Mouse (Mus musculus) B cell, adult 2 months (primary cell): ENCODE measurements around the gene Gm49325.

ENCODE experiments used
- DNase-seq, 2 experiments: peaks; one replicate each; pipeline ENCODE4 v3.0.0; 2022

The Gm49325 gene

DNA sequence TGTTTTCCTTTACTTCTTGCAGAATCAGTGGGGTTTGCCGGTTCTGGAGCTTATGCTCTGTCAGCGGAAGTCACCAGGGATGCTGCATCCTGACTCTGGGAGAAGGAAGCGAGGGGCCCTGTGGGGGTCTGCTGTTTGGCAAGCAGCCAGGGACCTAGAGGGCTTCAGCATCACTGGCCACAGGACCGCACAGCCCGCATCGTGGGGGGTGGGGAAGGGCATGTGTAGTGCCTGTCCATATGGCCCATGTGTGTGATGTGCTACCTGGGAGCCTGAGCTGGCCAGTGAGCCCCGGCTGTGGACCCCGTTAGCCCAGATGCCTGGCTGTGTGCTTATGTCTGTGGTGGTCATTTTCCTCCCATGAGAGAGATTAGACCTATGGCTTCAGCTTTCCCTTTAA lies 16.2 kb upstream of the Gm49325 start:
- DNase-seq = no peak

DNA sequence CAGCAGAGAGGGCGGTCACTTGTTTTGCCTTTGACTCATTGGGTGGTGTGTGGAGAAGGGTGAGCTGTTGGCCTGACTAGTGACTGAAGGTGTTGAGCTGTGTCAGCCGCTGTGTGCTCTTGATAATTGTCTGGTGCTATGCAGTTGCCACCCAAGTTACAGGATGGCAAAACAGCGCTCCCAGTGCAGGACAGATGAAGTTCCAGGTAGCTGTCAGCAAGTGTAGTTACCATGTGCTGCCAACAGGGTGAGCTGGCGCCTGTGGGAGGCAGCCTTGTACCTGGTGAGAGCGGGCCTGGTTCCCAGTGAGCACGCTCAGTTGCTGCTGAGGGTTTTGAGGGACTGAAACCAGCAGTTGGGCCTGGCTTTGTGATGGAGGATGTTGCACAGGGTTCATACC lies 15.2 kb upstream of the Gm49325 start:
- peak; percentile 71 to 74 for DNase-seq

DNA sequence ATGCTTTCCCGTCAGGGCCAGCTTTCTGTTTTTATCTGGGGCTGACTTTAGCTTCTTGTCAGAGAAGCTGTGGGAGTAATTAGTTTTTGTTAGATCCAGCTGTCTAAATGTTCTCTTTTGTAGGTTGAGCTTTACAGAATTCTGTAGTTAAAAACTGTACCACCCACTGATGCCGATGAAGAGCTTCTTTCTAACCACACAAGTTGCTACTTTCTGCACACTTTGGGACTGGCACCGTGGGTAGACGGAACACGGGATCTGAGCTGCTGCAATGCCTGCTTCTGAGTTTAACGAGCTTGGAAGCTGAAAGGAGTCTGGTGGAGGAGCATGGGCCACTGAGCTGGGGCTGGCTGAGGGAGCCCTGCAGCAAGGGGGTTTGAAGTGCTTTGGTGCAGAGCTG lies 14.5 kb upstream of the Gm49325 start:
- DNase-seq = no peak

DNA sequence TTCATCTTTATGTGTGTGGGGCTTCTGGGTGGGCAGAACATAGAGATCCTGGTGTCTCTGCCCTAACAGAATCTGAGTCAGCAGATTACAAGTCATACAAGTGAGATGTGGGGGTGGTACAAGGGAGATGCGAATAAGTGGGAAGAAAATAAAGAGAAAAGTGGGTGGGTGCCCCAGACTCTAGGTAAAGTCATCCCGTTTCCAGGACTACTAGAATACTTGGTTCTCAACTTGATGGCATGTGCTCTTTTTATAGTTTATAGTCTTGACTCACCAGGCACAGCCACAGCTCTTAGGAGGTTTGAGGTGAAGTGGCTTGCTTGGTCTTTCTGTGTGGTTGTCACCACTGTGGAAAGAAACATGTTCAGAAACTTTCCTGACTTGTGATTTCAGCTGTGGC lies 9.9 kb upstream of the Gm49325 start:
- no peak for DNase-seq

DNA sequence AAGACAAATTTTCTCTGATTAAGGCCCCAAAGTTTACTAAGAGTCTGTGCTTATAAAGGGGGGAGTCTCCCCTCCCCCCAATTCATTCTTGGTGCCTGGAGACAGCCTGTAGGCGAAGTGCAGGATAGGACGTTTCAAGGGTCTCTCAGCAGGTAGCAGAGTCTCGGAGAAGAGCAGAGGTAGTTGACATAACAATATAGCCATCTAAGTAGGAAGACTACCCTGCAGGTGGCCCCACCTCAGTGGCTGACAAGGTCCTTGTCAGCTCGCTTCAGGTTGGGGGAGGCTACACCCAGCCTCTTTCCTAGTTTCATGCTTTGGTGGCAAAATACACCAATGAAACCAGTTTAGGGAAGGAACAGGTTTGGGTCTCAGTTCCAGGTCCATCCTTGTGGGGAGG lies 3.0 kb upstream of the Gm49325 start:
- no peak for DNase-seq

DNA sequence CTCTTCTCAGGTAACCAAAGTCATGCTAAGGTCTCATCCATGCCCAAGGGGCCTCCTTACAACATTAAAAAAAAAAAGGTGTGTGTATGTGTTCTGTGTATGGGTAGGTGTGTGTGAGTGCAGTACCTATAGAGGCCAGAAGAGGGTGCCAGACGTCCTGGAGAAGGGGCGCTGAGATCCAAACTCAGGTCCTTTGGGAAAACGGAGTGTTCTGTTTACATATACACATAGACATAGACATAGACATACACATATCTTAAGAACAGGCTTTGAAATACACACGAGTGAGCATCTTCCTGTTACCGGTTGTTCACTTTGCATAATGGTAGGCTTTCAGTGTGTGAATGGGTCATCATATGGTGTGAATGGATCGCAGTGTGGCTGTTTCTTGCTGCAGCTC lies 1.9 kb upstream of the Gm49325 start:
- DNase-seq = peak; percentile 39 to 42

DNA sequence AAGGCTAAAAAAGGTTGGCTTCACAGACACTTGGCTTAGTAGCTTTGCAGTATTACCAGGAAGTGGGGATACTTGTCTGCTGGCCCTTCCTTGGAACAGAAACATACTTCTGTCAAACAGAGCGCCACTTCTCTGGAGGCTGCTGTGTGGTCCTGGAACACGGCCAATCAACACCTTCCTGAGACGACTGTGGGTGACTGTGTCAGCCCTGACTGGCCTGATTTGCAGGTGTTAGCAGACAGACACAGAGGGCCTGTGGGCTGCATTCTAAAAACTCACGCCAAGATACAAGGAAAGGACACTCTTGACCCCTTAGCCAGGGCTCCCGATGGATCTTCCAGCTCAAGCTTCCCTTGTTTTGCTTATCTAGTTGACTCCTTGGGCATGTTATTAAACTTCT lies 1.0 kb upstream of the Gm49325 start:
- no peak for DNase-seq

DNA sequence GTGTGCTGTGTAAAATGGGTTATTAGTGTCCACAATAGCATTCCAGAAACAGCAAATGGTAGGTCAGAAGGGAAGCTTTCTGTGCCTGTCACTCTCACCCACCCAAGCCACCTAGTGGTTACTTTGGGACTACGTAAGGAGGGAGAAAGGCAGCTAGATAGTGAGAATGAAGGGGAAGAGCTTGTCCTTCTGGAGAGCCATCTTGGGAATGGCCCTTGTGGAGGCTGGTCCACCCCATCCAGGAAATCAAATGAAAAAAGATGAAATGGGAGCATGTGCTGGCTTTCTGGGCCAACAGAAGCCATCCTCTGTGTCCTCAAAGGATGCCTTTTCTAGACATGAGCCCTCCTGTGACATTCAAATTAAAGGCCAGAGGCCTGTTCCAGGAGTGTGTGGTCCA lies 629 bp upstream of the Gm49325 start:
- DNase-seq = peak in 1 of 2 experiments; percentile 58

DNA sequence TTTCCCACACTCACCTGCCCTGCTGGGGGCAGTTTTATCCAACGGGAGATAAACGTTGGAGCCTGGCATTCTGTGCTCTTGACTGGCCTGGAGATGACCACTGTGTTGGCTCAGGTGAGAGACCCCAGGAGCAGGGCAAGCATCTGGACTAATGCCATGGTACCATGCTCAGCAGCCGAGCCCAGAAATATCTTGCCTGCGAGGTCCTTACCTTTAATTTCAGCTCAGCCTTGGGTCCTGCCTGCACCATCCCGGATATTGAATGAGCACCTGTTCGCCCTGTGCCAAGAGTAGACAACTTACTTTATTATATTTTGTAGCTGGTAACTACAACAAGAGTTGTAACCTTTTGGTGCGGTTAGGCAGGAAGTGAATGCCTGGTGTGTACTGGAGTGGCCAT lies 858 bp downstream of the Gm49325 start:
- DNase-seq = peak; percentile 61

DNA sequence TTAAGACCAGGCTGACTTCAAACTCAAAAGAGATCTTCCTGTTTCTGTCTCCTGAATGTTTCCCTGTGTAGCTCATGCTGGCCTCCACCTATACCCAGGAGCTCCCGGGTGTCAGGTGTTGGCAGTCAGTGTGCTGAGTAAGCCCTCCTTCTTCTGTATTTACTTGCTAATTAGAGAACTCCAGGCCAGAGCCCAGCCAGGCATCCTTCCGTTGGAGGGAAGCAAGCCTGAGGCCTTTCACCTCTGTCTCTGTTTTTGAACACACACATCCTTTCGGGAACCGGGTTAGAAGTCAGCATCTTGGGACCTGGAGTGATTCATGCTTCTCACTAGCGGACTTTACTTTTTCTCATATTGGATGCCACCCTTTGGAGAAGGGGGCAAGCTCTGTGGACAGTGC lies 1.4 kb downstream of the Gm49325 start:
- DNase-seq = peak in 1 of 2 experiments; percentile 13

DNA sequence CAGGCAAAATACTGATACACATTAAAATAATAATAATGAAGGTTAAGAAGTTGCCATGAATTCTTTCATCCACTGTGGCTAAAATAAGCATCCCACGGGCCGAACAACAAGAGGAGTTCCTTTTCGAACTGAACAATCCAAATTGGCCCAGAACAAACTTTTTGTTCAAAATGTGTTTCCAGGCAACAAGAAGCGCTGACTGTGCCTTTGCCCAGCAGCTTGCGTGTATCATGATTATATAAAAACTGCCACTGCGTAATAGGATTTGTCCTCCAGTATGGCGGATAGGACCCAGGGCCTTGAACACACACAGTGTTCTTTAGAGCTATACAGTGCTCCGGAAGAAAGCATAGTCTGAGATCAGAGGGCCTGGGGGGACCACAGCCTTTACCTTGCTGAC lies 2.6 kb downstream of the Gm49325 start:
- no peak for DNase-seq

DNA sequence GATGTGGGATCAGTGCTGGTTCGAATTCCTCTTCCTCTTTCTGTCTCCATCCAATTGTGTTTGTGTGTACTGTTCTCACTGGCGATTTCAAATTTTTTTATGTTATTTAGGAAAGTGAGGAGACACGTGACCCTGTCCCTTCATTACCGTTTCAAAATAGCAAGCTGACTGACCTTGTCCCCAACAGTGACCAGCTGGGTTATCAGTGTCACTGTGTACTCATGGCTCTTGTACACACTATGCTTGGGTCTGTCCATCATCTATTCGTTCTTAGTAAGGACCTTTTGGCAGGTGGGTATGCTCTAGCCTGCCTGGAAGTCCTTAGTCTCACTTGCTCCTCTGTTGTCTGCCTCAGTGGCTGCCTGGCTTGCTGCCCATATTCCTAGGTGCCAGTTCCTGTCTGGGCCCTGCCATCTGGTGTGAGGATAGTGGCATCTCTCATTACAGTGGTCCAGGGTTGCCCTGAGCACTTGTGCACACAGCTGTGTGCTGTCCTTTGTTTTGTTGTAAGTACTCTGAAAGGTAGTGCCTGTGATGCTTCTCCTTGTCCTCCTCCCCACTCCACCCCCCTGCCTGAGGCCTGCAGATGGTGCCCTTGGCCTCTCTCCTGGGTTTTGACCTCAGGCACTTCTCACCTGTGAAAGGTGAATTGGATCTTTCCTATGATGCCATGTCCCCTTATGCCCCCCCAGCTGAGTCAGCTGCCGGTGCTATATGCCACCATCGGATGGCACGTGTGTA lies 4.4 kb downstream of the Gm49325 start:
- no peak for DNase-seq

DNA sequence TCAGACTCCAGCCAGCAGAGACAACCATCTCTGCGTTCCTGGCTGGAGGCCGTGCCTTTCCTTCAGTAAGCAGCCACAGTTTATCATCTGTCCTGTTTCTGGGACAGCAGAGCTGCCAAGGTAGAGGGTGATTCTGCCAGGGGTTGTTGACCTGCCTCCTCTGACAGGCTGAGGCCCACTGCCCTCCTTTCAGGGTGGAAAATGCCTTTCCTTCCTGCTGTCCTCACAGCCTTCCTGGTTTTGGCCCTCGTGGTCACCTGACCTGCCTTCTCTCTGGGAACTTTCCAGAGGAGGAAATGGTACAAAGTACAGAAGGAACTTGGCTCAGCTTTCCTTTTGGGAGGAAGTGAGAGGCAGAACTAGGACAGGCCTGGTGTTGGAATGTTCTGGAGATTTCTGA lies 7.4 kb downstream of the Gm49325 start:
- no peak for DNase-seq

DNA sequence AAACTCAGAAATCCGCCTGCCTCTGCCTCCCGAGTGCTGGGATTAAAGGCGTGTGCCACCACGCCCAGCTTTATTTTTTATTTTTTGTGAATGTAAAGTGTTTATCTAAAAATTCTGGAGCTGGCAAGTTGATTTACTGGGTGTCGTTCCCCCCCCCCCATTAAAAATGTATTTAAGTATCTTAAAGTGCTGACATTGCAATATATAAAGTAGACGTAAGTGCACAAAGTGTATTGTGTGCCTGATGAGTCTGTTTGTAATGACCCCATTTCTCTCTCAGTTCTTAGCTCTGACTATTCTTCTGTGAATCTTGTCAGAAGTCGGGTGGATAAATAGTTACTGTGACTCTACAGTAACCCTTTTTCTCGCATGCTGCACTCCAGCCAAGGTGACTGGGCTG lies 9.7 kb downstream of the Gm49325 start:
- DNase-seq = no peak

DNA sequence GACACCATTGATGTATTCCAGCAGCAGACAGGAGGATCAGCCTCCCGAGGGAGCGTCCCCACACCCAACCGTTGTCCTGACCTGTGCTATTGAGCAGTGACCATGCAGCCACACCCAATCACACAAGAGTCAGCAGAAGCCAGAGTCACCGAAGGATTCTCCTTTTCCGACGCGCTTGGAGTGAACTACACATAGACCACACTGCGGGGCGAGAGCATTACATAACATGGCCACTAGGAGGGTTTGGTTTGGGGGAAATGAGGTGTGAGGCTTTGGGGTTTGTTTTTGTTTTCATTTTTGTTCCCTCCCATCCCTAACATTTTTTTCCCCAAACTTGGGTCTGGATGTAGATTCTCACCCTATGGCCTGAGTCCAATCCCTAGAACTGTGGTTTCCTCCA lies 10.2 kb downstream of the Gm49325 start:
- no peak for DNase-seq

DNA sequence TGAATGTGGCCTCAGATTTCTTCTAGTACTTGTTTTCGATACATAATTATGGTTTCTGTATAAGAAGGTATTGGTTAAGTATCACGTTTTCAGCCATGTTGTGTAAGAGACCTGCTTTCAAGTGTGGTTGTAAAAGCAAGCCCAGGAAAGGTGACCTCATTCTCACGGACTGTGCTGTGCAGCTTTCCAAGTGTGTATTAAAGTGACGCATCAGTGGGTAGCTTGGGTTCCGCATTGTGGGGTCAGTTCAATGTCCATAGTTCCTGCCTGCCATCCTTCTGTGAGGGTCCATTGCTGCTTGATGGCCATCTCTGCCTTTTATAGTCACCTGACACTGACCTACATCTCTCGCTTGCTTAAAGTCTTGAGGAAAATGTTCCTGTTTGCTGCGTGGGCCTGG lies 10.9 kb downstream of the Gm49325 start:
- DNase-seq = no peak

DNA sequence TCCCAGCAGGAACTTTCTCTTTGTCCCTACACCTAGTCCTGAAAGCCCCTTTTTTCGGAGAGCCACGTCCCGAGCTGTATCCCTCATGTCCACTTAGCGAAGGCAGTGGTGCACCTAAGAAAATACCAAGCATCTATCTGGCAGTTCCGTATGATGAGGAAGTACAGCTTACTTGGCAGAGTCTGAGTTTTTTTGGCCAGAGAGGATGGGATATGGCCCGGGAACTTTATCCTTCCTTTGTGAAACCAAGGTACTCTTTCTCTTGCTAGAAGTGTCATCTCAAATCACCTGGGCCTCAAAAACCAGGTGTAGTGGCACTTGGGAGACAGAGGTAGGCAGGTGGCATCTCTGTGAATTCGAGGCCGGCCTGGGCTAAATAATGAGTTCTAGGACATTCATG lies 15.5 kb downstream of the Gm49325 start:
- no peak for DNase-seq

DNA sequence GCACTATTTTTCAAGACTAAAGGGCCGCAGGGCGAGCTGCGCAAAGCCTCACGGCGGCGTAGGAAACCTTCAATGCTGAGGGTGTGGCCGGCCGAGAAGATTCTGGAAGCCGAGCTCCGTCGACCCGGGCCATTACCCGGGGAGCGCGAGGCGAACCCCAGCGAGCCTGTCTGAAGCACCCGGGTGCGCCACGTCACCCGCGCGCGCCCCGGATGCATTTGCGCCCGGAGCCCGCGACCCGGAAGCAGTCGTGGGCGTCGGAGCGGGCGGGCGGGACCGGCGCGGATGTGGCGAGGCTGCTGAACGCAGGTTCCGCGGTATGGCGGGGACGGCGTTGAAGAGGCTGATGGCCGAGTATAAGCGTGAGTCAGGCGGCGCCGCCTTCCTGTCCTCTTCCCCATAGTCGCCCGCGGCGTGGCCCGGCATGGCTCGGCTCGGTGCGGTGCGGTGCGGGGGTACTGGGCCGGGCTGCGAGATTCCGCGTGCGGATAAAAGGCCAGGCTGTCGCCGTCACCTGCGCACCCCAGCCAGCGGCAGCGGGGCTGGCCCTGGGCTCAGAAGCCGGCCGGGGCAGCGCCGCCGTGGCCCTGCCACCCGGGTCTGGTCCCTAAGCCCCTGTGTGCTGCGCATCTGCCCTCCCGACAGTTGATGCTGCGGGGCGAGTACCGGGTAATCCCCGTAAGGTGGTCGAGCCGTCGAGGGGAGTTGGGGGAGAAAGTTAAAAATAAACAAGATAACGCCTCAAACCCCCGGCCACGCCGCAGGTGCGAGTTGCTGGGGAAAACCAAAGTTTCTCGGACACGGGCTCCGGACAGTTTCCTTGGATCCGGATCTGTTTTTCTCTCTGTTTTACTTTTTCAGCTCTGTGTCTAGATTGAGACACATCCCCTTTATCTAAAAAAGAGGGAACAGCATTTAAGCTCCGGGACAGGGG lies 16.3 kb downstream of the Gm49325 start, which contains the start of gene Ube2g2:
Ube2g2 (plus strand) TSS at position 221 of the 934 bp plus-strand sequence.
- peak; percentile 96 to 97 for DNase-seq

DNA sequence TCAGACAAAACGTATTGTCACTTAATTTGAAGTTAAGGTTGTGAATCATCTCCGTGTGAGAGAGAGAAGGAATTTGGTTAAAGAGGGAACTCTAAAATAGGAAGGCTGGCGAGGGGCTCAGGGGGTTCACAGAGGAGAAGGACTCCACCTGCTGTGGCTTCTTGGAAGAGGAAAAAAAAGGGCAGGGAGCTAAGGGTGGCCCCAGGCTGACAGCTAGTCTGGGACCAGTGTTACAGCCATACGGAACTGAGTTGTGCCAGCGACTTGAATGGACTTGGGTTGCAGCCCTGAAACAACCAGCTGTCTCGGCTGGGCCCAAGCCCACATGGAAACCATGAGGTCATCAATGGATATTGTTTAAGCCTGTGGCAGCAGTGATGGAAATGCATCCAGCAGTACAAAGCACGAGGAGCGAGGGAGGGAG lies 17.1 kb downstream of the Gm49325 start:
- peak; percentile 19 to 23 for DNase-seq

DNA sequence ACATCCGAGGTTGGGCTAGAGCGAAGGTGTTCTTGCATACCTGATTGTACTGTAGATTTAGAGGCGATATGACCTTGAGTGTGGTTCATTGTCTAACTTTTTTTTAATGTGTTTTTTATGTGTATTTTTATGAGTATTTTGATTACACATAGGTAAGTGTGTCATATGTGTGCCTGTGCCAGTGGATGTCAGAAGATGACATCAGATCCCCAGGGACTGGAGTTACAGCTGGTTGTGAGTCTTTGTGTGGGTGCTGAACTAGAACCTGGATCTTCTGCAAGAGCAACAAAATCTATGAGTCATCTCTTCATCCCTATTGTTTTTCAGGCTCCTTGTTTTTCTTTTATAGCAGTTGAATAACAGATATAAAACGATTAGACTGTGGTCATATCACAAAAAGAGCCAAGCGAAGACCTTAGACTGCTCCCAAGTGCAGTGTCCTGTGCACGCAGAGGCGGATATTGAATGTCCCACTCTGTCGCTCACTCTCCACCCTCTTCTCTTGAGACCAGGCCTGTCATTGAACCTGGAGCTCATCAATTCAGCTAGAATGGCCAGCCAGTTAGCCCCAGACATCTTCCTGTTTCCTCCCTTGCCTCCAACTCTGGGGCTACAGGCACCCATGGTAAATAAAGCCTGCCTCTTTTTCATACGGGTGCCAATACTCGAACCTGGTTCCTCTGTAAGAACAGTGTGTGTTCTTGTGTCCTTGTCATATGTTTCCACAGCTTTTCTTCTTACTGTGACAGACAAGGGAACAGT lies 17.8 kb downstream of the Gm49325 start:
- DNase-seq = no peak

DNA sequence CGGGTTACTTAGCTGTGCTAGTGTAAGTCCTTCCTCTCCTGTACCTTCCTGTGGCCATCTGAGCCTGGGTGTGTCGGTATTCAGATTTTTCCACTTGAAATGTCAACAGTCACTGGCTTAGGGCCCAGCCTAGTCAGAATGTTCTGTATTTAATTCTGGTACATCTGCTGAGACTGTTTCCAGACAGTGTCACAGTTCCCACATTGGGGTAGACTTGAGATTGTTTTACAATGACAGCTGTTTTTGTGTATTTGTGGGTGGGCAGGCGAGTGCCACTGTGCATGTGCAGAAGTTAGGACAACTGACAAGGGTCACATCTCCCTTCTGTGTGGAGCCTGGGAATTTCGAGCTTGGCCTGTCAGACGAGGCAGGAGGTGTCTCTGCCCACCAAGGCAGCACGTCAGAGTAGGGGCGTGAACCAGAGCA lies 18.6 kb downstream of the Gm49325 start:
- DNase-seq = no peak

DNA sequence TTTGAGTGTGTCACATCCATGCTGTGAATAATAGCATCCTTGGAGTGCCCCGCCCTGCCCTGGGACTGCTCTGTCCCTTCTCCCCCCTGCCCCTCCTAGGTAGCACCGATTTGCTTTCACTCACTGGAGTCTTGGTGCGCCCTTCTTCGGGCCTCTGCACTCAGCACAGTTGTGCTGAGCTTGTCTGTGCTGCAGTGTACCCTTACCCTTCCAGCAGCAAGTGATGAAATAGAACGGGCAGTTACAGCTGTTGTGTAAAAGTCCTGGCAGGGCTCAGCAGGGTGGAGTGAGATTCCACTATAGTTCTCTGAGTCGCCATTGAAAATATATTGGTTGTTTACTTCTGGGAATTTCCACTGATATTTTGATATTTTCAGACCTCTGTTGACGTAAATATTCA lies 20.0 kb downstream of the Gm49325 start:
- DNase-seq = no peak

DNA sequence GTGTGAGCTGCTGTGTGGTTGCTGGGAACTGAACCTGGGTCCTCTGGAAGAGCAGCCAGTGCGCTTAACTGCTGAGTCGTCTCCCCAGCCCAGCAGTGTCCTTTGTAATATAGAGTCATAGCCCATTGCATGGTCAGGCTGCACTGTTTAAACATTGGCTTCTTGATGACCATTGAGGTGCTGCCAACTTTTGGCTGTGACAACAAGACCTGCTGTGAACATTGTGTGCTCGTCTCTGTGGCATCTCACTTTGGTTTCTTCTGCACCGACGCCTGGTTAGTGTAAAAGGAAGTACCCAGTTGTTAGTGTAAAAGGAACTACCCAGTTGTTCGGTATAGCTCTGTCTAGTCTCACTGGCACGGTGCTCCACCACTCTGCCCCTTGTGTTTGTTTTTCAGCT lies 20.6 kb downstream of the Gm49325 start:
- no peak for DNase-seq
